Mouse (Mus musculus): ENCODE results near the gene Nrn1l. TPM values are rescaled to one million over a fixed set of nuclear protein-coding genes. Genes with fewer than 3 reads are reported as not detected.

Nrn1l gene
- polyA plus RNA-seq, 1 experiment from 2014 or later, result 0.99 TPM

GRCm38 (mm10) chr8:105937496-105938305, 44.3 kb downstream of the Nrn1l start:
- Histone ChIP-seq H3K27ac (ENCODE audit: low read depth, low read length) (peak overlapping the region; percentile 87), H3K27me3 (ENCODE audit: control insufficient read depth, insufficient read depth, low read length) (no peaks in the 10 kb centered on the region), H3K4me1 (ENCODE audit: control insufficient read depth, insufficient read depth, low read length) (peaks cover 10% of the 10 kb centered on the region; the same call in 1 of the 2 replicates), H3K4me2 (ENCODE audit: low read depth, low read length) (peak overlapping the region; percentile 69), H3K9ac (replicated peaks; ENCODE audit: low read depth, low read length) (peak overlapping the region; percentile 85), H3K4me3 (ENCODE audit: low read depth, low read length) (peak overlapping the region; percentile 52), H3K36me3 (ENCODE audit: control insufficient read depth, insufficient read depth, low read length) (0 out of 2 replicates have a peak, but pooled peaks cover 2% of the 10 kb centered on the region), H3K9me3 (ENCODE audit: control insufficient read depth, low read length) (no peaks in the 10 kb centered on the region)
- 3% methylated on average over 33 of the region's 33 CpGs for WGBS
- ATAC-seq (ENCODE audit: low read depth), result peak; percentile 38

- Histone ChIP-seq H3K9me3 (ENCODE audit: control insufficient read depth, low read length) (no peaks in the 10 kb centered on the region), H3K36me3 (ENCODE audit: control insufficient read depth, insufficient read depth, low read length) (no peaks in the 10 kb centered on the region), H3K27me3 (ENCODE audit: control insufficient read depth, insufficient read depth, low read length) (no peaks in the 10 kb centered on the region), H3K4me1 (ENCODE audit: control insufficient read depth, insufficient read depth, low read length) (peaks cover 10% of the 10 kb centered on the region; the same call in 1 of the 2 replicates), H3K4me3 (ENCODE audit: low read depth, low read length) (peak within 1 kb of the TSS; percentile 52), H3K9ac (replicated peaks; ENCODE audit: low read depth, low read length) (peak within 1 kb of the TSS; percentile 85), H3K4me2 (ENCODE audit: low read depth, low read length) (peak within 1 kb of the TSS; percentile 69), H3K27ac (ENCODE audit: low read depth, low read length) (peak within 1 kb of the TSS; percentile 87)
- 35% methylated on average over 4 of the region's 4 CpGs for WGBS
- ATAC-seq (ENCODE audit: low read depth), result no peak
Observed at GRCm38 (mm10) chr8:105938306-105938669, 44.9 kb downstream of the Nrn1l start, which contains the start of gene Psmb10. Psmb10 (minus strand) TSS chr8:105938444.

GRCm38 (mm10) chr8:105942026-105942425, 48.7 kb downstream of the Nrn1l start:
- H3K9ac ChIP-seq (replicated peaks; ENCODE audit: low read depth, low read length), result no peak overlapping the region
- WGBS, result 93% methylated on average over 11 of the region's 11 CpGs
- H3K4me1 ChIP-seq (ENCODE audit: control insufficient read depth, insufficient read depth, low read length), result peaks cover 5% of the 10 kb centered on the region; the same call in 1 of the 2 replicates
- no peaks in the 10 kb centered on the region for H3K9me3 ChIP-seq (ENCODE audit: control insufficient read depth, low read length)
- no peak for ATAC-seq (ENCODE audit: low read depth)
- H3K27me3 ChIP-seq (ENCODE audit: control insufficient read depth, insufficient read depth, low read length), result no peaks in the 10 kb centered on the region
- H3K4me3 ChIP-seq (ENCODE audit: low read depth, low read length), result no peak overlapping the region
- H3K27ac ChIP-seq (ENCODE audit: low read depth, low read length), result no peak overlapping the region
- no peaks in the 10 kb centered on the region for H3K36me3 ChIP-seq (ENCODE audit: control insufficient read depth, insufficient read depth, low read length)
- no peak overlapping the region for H3K4me2 ChIP-seq (ENCODE audit: low read depth, low read length)

- H3K4me1 ChIP-seq (ENCODE audit: control insufficient read depth, insufficient read depth, low read length), result peaks cover 5% of the 10 kb centered on the region; the same call in 1 of the 2 replicates
- no peak for ATAC-seq (ENCODE audit: low read depth)
- no peaks in the 10 kb centered on the region for H3K36me3 ChIP-seq (ENCODE audit: control insufficient read depth, insufficient read depth, low read length)
- H3K9ac ChIP-seq (replicated peaks; ENCODE audit: low read depth, low read length), result no peak overlapping the region
- H3K27ac ChIP-seq (ENCODE audit: low read depth, low read length), result no peak overlapping the region
- H3K4me2 ChIP-seq (ENCODE audit: low read depth, low read length), result no peak overlapping the region
- H3K27me3 ChIP-seq (ENCODE audit: control insufficient read depth, insufficient read depth, low read length), result no peaks in the 10 kb centered on the region
- no peak overlapping the region for H3K4me3 ChIP-seq (ENCODE audit: low read depth, low read length)
- 95% methylated on average over 5 of the region's 5 CpGs for WGBS
- H3K9me3 ChIP-seq (ENCODE audit: control insufficient read depth, low read length), result no peaks in the 10 kb centered on the region
Observed at GRCm38 (mm10) chr8:105942542-105942941, 49.2 kb downstream of the Nrn1l start.

GRCm38 (mm10) chr8:105943321-105943739, 50.0 kb downstream of the Nrn1l start, which contains the start of gene Lcat:
Lcat (minus strand) TSS chr8:105943382.
- no peaks in the 10 kb centered on the region for H3K27me3 ChIP-seq (ENCODE audit: control insufficient read depth, insufficient read depth, low read length)
- H3K36me3 ChIP-seq (ENCODE audit: control insufficient read depth, insufficient read depth, low read length), result no peaks in the 10 kb centered on the region
- no peaks in the 10 kb centered on the region; the same call in 1 of the 2 replicates for H3K4me1 ChIP-seq (ENCODE audit: control insufficient read depth, insufficient read depth, low read length)
- H3K4me3 ChIP-seq (ENCODE audit: low read depth, low read length), result no peak within 1 kb of the TSS
- no peaks in the 10 kb centered on the region for H3K9me3 ChIP-seq (ENCODE audit: control insufficient read depth, low read length)
- no peak within 1 kb of the TSS for H3K4me2 ChIP-seq (ENCODE audit: low read depth, low read length)
- no peak within 1 kb of the TSS for H3K9ac ChIP-seq (replicated peaks; ENCODE audit: low read depth, low read length)
- no peak within 1 kb of the TSS for H3K27ac ChIP-seq (ENCODE audit: low read depth, low read length)
- 71% methylated on average over 7 of the region's 8 CpGs for WGBS
- no peak for ATAC-seq (ENCODE audit: low read depth)

Other genes starting within 250 kb of the Nrn1l start
- gene Carmil2, start 207.3 kb upstream of the Nrn1l start, polyA plus RNA-seq (2014; fragmentation: Nextera tagmentation; extraction: Ambion mirVana), result 21.7 and 22.3 TPM in 2 replicates
- gene Acd, start 192.5 kb upstream of the Nrn1l start, polyA plus RNA-seq (2014; fragmentation: Nextera tagmentation; extraction: Ambion mirVana), result 79.5 and 83.9 TPM in 2 replicates
- 48.1 and 60.6 TPM in 2 replicates for gene Pard6a, start 192.4 kb upstream of the Nrn1l start, polyA plus RNA-seq (2014; fragmentation: Nextera tagmentation; extraction: Ambion mirVana)
- gene 4933405L10Rik, start 185.9 kb upstream of the Nrn1l start, polyA plus RNA-seq (2014; fragmentation: Nextera tagmentation; extraction: Ambion mirVana), result 0.30 and 0.42 TPM in 2 replicates
- gene Enkd1, start 185.4 kb upstream of the Nrn1l start, polyA plus RNA-seq (2014; fragmentation: Nextera tagmentation; extraction: Ambion mirVana), result 9.5 and 11.6 TPM in 2 replicates
- 52.9 and 67.9 TPM in 2 replicates for gene Gfod2, start 134.9 kb upstream of the Nrn1l start, polyA plus RNA-seq (2014; fragmentation: Nextera tagmentation; extraction: Ambion mirVana)
- 13.6 and 14.7 TPM in 2 replicates for gene Ranbp10, start 66.2 kb upstream of the Nrn1l start, polyA plus RNA-seq (2014; fragmentation: Nextera tagmentation; extraction: Ambion mirVana)
- 0.26 and 0.28 TPM in 2 replicates for gene Tsnaxip1, start 65.8 kb upstream of the Nrn1l start, polyA plus RNA-seq (2014; fragmentation: Nextera tagmentation; extraction: Ambion mirVana)
- gene Cenpt, start 40.3 kb upstream of the Nrn1l start, polyA plus RNA-seq (2014; fragmentation: Nextera tagmentation; extraction: Ambion mirVana), result 49.6 and 51.4 TPM in 2 replicates
- 44.1 and 54.1 TPM in 2 replicates for gene Thap11, start 38.4 kb upstream of the Nrn1l start, polyA plus RNA-seq (2014; fragmentation: Nextera tagmentation; extraction: Ambion mirVana)
- gene Nutf2, start 33.0 kb upstream of the Nrn1l start, polyA plus RNA-seq (2014; fragmentation: Nextera tagmentation; extraction: Ambion mirVana), result 141 and 176 TPM in 2 replicates
- gene Edc4, start 12.7 kb upstream of the Nrn1l start, polyA plus RNA-seq (2014; fragmentation: Nextera tagmentation; extraction: Ambion mirVana), result 38.3 and 44.9 TPM in 2 replicates
- gene Pskh1, start 6.9 kb downstream of the Nrn1l start, polyA plus RNA-seq (2014; fragmentation: Nextera tagmentation; extraction: Ambion mirVana), result 6.4 and 10.6 TPM in 2 replicates
- 3.2 and 3.8 TPM in 2 replicates for gene Ctrl, start 40.3 kb downstream of the Nrn1l start, polyA plus RNA-seq (2014; fragmentation: Nextera tagmentation; extraction: Ambion mirVana)
- 53.2 and 76.8 TPM in 2 replicates for gene Psmb10, start 44.9 kb downstream of the Nrn1l start, polyA plus RNA-seq (2014; fragmentation: Nextera tagmentation; extraction: Ambion mirVana)
- gene Lcat, start 49.8 kb downstream of the Nrn1l start, polyA plus RNA-seq (2014; fragmentation: Nextera tagmentation; extraction: Ambion mirVana), result 0.99 and 2.7 TPM in 2 replicates
- gene Slc12a4, start 72.5 kb downstream of the Nrn1l start, polyA plus RNA-seq (2014; fragmentation: Nextera tagmentation; extraction: Ambion mirVana), result 4.8 and 8.2 TPM in 2 replicates
- not detected in 2 replicates for gene Dpep3, start 85.9 kb downstream of the Nrn1l start, polyA plus RNA-seq (2014; fragmentation: Nextera tagmentation; extraction: Ambion mirVana)
- gene Dus2, start 97.8 kb downstream of the Nrn1l start, polyA plus RNA-seq (2014; fragmentation: Nextera tagmentation; extraction: Ambion mirVana), result 25.6 and 33.5 TPM in 2 replicates
- gene Dpep2nb, start 112.4 kb downstream of the Nrn1l start, polyA plus RNA-seq (2014; fragmentation: Nextera tagmentation; extraction: Ambion mirVana), result 0.31 TPM in 1 of 2 replicates, not detected in the other
- gene Ddx28, start 118.3 kb downstream of the Nrn1l start, polyA plus RNA-seq (2014; fragmentation: Nextera tagmentation; extraction: Ambion mirVana), result 22.4 and 23.9 TPM in 2 replicates
- 3.1 and 3.2 TPM in 2 replicates for gene Nfatc3, start 165.3 kb downstream of the Nrn1l start, polyA plus RNA-seq (2014; fragmentation: Nextera tagmentation; extraction: Ambion mirVana)
- not detected in 2 replicates for gene Esrp2, start 243.4 kb downstream of the Nrn1l start, polyA plus RNA-seq (2014; fragmentation: Nextera tagmentation; extraction: Ambion mirVana)

Data from neural tube, embryonic 14.5 days (tissue).